In the genomic region with DNA sequence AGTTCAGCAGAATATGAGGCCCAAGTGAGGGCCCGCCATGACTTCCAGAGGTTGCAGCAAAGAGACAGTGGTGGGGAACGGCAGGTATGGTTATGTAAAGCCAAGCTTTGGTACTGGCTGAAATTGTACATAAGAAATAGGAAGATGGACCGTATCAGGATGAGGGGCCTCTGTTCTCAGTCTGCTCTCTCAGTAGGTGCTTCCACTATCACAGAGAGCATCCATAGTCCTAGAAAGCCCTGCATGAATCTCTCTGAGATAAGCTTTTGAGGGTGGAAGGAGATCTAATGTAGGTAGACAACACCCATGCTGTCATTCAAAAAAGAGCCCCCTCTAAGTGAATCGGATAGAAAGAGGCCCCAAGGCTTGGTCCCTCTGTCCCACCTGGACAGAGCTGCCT, we compare ENCODE assay signal across 31 mouse cellular contexts. TPM values are rescaled to one million over a fixed set of nuclear protein-coding genes. Genes with fewer than 3 reads are reported as not detected.
"Had no signal": no experiment of that assay in that cellular context is flagged by ENCODE, and none has a peak within 500 bp of the region (broad histone marks: within the 10 kb centered on the region; RNA-seq: fewer than 3 reads in every experiment).

No protein-coding gene starts in this region.

- H3K9me3 ChIP-seq: intestine, embryonic 15.5 days; kidney, embryonic 15.5 days; lung, embryonic 15.5 days; neural tube, embryonic 12.5 days; neural tube, embryonic 15.5 days had no signal

- H3K36me3 ChIP-seq: intestine, embryonic 15.5 days; kidney, embryonic 15.5 days; lung, embryonic 15.5 days; neural tube, embryonic 12.5 days had no signal

- H3K9ac ChIP-seq: intestine, embryonic 15.5 days; kidney, embryonic 15.5 days; lung, embryonic 15.5 days; neural tube, embryonic 12.5 days; neural tube, embryonic 15.5 days had no signal

- DNase-seq: kidney, adult 11 months; kidney, adult 8-10 months; kidney, postnatal 10 days; kidney, postnatal 36 days; layer of hippocampus, postnatal 36 days; lung, adult 18-20 months; lung, postnatal 10 days; lung, postnatal 36 days; midbrain, embryonic 14.5 days; right cerebral cortex, adult 18-20 months; right cerebral cortex, postnatal 14 days; right cerebral cortex, postnatal 4 days; thymus, adult 2 months; thymus, postnatal 14 days; thymus, postnatal 4 days had no signal

- H3K27ac ChIP-seq: intestine, embryonic 15.5 days; kidney, embryonic 15.5 days; left cerebral cortex, adult 2 months; lung, embryonic 15.5 days; neural tube, embryonic 12.5 days; neural tube, embryonic 15.5 days; stomach, postnatal 0 days had no signal

- H3K4me2 ChIP-seq: intestine, embryonic 15.5 days; kidney, embryonic 15.5 days; lung, embryonic 15.5 days; midbrain, embryonic 11.5 days; neural tube, embryonic 12.5 days; neural tube, embryonic 15.5 days had no signal

- H3K4me3 ChIP-seq: intestine, embryonic 15.5 days; kidney, embryonic 15.5 days; left cerebral cortex, adult 2 months; lung, embryonic 15.5 days; neural tube, embryonic 12.5 days; neural tube, embryonic 15.5 days had no signal

RNA-seq across cellular contexts. Expression of gene Vwa5b2, which starts 6.5 kb away (rescaled TPM):
- total RNA-seq: megakaryocyte progenitor cell, adult 5-6 weeks; megakaryocyte-erythroid progenitor cell, adult 5-6 weeks had no signal

RNA-seq across cellular contexts. Expression of gene Gm49333, which starts 15.7 kb away (rescaled TPM):
- total RNA-seq: layer of hippocampus, adult 8-10 months; layer of hippocampus, postnatal 36 days; left cerebral cortex, postnatal 10 days; left cerebral cortex, postnatal 36 days; megakaryocyte progenitor cell, adult 5-6 weeks; megakaryocyte-erythroid progenitor cell, adult 5-6 weeks had no signal
- polyA plus RNA-seq: intestine, embryonic 15.5 days; kidney, embryonic 15.5 days; limb, embryonic 11.5 days; limb, embryonic 14.5 days; lung, embryonic 15.5 days; midbrain, embryonic 11.5 days; midbrain, embryonic 14.5 days; neural tube, embryonic 12.5 days; stomach, embryonic 14.5 days; stomach, postnatal 0 days; thymus, adult 2 months had no signal

RNA-seq across cellular contexts. Expression of gene Camk2n2, which starts 25.4 kb away (rescaled TPM):
- total RNA-seq: megakaryocyte-erythroid progenitor cell, adult 5-6 weeks had no signal
